In the genomic region with DNA sequence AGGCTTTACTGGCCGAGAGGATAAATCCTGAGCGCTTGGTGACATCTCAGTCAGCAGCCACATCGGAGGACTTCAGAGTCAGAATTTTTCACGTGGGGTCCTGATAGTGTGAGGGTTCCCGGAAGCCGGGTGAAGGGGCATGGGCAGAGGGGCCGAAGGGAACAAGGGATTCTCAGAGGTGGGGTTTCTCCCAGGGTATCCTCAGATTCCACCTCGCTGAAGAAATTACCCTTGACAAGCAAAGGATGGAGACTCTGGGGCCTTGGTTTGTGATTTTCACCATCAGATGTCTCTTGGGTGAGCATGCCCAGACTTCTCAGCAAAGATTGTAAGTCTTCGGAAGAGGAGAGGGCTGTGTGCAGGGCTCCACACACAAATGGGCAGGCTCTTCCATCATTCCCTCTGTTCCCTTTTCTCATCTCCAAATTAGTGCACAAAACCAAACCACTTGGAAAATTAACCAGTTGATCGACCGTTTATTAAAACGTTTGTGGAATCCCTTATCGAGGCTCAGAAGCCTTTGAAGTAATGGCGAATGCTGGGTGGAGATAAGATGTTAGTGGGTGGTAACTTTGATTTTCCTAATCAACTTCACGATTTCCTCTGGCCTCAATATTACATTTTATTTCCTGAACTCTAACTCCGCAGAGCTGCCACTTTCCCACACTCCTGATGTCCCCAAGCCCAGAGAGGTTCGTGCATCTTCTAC, we compare ENCODE assay signal across 8 mouse cellular contexts. TPM values are rescaled to one million over a fixed set of nuclear protein-coding genes. Genes with fewer than 3 reads are reported as not detected.
DNase-seq lines count a peak whose midpoint lies in the region; ATAC-seq and TF ChIP-seq lines count a peak whose summit lies in the region.

Gene Cuedc1 (plus strand): TSS at position 38 of the 709 bp plus-strand sequence.

- TF ChIP-seq POLR2A in spleen, adult 2 months (IDR thresholded peaks at IDR 0.05; ENCODE audit: low read depth, low read length), result no peak

- no peak for TF ChIP-seq CTCF in spleen, adult 2 months (IDR thresholded peaks at IDR 0.05; ENCODE audit: extremely low read depth, insufficient read depth, insufficient read length, insufficient replicate concordance)

- no peak for ATAC-seq in liver, embryonic 11.5 days (replicated peaks; ENCODE audit: low FRiP score)

- WGBS in spleen, adult 2 months, result 41% methylated on average over 17 of the region's 17 CpGs
- 26% methylated on average over 17 of the region's 17 CpGs for WGBS in forebrain, embryonic 10.5 days
- WGBS in liver, embryonic 11.5 days, result 18% methylated on average over 17 of the region's 17 CpGs

- no peak for DNase-seq in spleen, adult 2 months (ENCODE audit: low read depth in 1 of 2, low spot score in 2 of 2)
- no peak for DNase-seq in spleen, adult 18-20 months
- DNase-seq in forebrain, embryonic 10.5 days (ENCODE audit: extremely low spot score, low spot score), result no peak
- no peak for DNase-seq in heart, postnatal 36 days
- DNase-seq in liver, embryonic 11.5 days (ENCODE audit: low spot score), result no peak
- no peak for DNase-seq in yolk sac, embryonic 10.5 days (ENCODE audit: low spot score)
- no peak for DNase-seq in cerebellum, adult 9-10 months
- no peak for DNase-seq in testis, postnatal 10 days (ENCODE audit: low spot score)

- no peaks in the 10 kb centered on the region for H3K36me3 ChIP-seq in spleen, adult 2 months (ENCODE audit: control insufficient read depth, insufficient read depth, low read length)
- H3K36me3 ChIP-seq in forebrain, embryonic 10.5 days (replicated peaks), result peaks cover 18% of the 10 kb centered on the region
- H3K36me3 ChIP-seq in liver, embryonic 11.5 days (ENCODE audit: control insufficient read depth, insufficient read depth, low read length), result no peaks in the 10 kb centered on the region

- H3K27me3 ChIP-seq in spleen, adult 2 months (ENCODE audit: control insufficient read depth, insufficient read depth, low read length), result peaks cover 8% of the 10 kb centered on the region; the same call in 1 of the 2 replicates
- H3K27me3 ChIP-seq in forebrain, embryonic 10.5 days (ENCODE audit: poor library complexity, severe bottlenecking), result peaks cover 22% of the 10 kb centered on the region
- peaks cover 49% of the 10 kb centered on the region for H3K27me3 ChIP-seq in liver, embryonic 11.5 days (replicated peaks; ENCODE audit: control insufficient read depth, insufficient read depth, low read length)

- peaks cover 9% of the 10 kb centered on the region for H3K4me1 ChIP-seq in spleen, adult 2 months (ENCODE audit: control insufficient read depth, insufficient read depth, insufficient read length)
- H3K4me1 ChIP-seq in forebrain, embryonic 10.5 days, result peaks cover 57% of the 10 kb centered on the region
- H3K4me1 ChIP-seq in liver, embryonic 11.5 days (replicated peaks; ENCODE audit: control insufficient read depth, insufficient read depth, low read length), result peaks cover 13% of the 10 kb centered on the region; the same call in 1 of the 2 replicates

- peak within 1 kb of the TSS; percentile 17; the same call in 1 of the 2 replicates for H3K27ac ChIP-seq in spleen, adult 2 months (ENCODE audit: insufficient read depth, low read length)
- H3K27ac ChIP-seq in forebrain, embryonic 10.5 days, result peak within 1 kb of the TSS; percentile 100
- H3K27ac ChIP-seq in liver, embryonic 11.5 days (ENCODE audit: low read depth, low read length), result no peak within 1 kb of the TSS

- H3K9me3 ChIP-seq in forebrain, embryonic 10.5 days, result no peaks in the 10 kb centered on the region
- H3K9me3 ChIP-seq in liver, embryonic 11.5 days (ENCODE audit: control insufficient read depth, low read length), result no peaks in the 10 kb centered on the region

- peak within 1 kb of the TSS; percentile 69 for H3K4me3 ChIP-seq in spleen, adult 2 months (ENCODE audit: extremely low read depth, insufficient read depth, insufficient read length)
- peak within 1 kb of the TSS; percentile 97 for H3K4me3 ChIP-seq in forebrain, embryonic 10.5 days
- H3K4me3 ChIP-seq in liver, embryonic 11.5 days (ENCODE audit: low read depth, low read length), result peak within 1 kb of the TSS; percentile 62

- intact Hi-C loops in heart, postnatal 36 days (cut with DNase I), result loop anchor here (2.0 kb wide), 2 partner anchors 29 to 65 kb away; partner anchors contain the start of gene Vezf1

- peak within 1 kb of the TSS; percentile 72 for H3K9ac ChIP-seq in liver, embryonic 11.5 days (ENCODE audit: low read depth, low read length)

- H3K4me2 ChIP-seq in liver, embryonic 11.5 days, result peak within 1 kb of the TSS; percentile 81

RNA-seq across cellular contexts. Expression of gene Cuedc1, which starts in this region (rescaled TPM):
- 10.7 and 12.1 TPM in 2 replicates for polyA plus RNA-seq in spleen, adult 2 months (2012; rRNA removed)
- polyA plus RNA-seq in forebrain, embryonic 10.5 days (2016; fragmentation: Nextera tagmentation; extraction: Ambion mirVana), result 20.0 and 24.9 TPM in 2 replicates
- 10 to 100 TPM; 47.9 to 54.2 TPM for total RNA-seq in heart, postnatal 36 days (2021)
- polyA plus RNA-seq in liver, embryonic 11.5 days (2014; fragmentation: Nextera tagmentation; extraction: Ambion mirVana), result 5.3 and 6.9 TPM in 2 replicates
